Mouse (Mus musculus) c-Kit-positive CD71-positive TER-119-negative erythroid progenitor cells, embryonic 14.5 days (primary cell): ENCODE results near the gene Sec1.
A peak's percentile ranks its signal among the peaks of the same experiment; 100 is the strongest.

ENCODE experiments used
- DNase-seq: peaks from one replicate; pipeline ENCODE4 v3.0.0-alpha.2; 2013; ENCODE audit warnings: low read depth

The Sec1 gene

GRCm38 (mm10) chr7:45704730-45705442, 10.7 kb upstream of the Sec1 start, which contains the start of gene Dbp:
Dbp (plus strand) TSS chr7:45705088.
- DNase-seq: peak; percentile 96

- DNase-seq: peak; percentile 80
Measured at GRCm38 (mm10) chr7:45704046-45704559, 9.9 kb upstream of the Sec1 start.

GRCm38 (mm10) chr7:45703521-45704033, 9.4 kb upstream of the Sec1 start:
- no peak for DNase-seq

DNA sequence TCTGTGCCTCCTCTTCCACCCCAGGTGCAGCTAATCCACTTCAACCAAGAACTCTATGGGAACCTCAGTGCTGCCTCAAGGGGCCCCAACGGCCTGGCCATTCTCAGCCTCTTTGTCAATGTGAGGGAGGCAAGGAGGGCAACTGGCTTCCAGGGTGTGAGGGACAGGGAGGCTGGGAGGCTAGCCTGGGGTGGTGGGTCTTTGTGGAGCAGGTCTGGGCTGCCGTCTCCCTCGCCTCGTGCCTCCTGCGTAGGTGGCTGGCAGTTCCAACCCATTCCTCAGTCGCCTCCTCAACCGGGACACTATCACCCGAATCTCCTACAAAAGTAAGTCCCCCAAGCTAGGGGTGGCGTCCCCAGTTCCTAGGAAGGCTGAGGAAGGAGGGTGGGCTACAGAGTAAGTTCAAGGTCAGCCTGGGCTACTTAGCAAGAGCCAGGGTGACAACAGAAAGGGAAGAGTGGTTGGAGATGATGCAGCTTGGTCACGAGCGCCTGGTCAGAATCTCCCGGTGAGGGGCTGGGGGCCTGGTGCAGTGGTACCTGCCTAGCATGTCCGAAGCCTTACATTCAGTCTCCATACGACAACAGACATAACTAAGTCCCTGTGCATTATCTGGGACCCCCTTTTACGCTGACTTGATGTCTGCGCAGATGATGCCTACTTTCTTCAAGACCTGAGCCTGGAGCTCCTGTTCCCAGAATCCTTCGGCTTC, 8.8 kb upstream of the Sec1 start:
- no peak for DNase-seq

DNA sequence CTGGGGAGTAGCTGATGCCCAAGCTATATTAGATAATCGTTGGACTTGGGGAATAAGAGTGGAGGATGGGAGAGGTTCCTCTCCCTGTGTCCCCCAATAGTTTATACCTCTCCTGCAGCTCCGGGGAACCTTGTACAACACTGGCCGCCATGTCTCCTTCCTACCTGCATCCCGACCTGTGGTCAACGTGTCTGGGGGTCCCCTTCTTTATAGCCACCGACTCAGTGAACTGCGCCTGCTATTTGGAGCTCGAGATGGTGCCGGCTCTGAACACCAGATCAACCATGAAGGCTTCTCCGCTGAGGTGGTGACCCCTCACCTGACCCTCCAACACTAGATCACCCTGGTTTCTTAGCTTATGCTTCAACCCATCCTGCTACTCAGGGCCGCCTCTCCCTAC, 8.1 kb upstream of the Sec1 start:
- no peak for DNase-seq

GRCm38 (mm10) chr7:45701607-45702006, 7.4 kb upstream of the Sec1 start:
- no peak for DNase-seq

- DNase-seq: no peak
Measured at GRCm38 (mm10) chr7:45701072-45701471, 6.9 kb upstream of the Sec1 start.

DNA sequence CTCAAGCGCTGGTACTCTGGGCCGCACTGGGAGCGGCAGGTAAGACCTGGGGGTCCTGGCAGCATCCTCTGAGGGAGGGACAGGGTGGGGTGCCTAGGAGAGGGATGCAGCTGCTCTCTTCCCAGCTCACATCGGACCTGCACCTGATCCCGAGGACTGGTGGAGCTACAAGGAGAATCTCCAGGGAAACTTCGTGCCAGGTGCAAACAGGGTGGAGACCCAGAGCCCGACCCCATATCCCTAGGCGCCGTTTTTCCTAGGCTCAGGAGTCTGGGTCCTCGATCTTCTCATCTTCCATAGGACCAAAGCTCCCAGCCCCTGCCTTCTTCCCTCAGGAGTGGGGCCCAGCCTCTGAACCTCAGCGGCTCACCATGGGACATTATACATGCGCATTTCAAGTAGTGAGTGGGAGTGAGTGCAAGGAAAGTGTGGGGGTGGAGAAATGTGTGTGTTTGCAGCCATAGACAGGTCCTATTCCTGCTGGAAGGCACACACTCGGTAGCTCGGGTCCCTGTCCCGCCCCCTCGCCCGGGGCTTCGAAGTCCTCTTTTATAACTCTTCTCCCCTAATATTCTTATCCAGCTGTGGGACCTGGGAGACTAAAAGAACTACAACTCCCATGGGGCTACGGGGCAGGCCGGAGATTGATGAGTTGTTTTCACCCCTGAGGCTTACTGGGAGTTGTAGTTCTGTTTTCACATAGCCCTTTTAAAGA, 6.3 kb upstream of the Sec1 start:
- no peak for DNase-seq

GRCm38 (mm10) chr7:45699523-45700141, 5.4 kb upstream of the Sec1 start, which contains the start of gene Car11:
Car11 (plus strand) TSS chr7:45699843.
- no peak for DNase-seq

GRCm38 (mm10) chr7:45697894-45698293, 3.7 kb upstream of the Sec1 start:
- DNase-seq: no peak

DNA sequence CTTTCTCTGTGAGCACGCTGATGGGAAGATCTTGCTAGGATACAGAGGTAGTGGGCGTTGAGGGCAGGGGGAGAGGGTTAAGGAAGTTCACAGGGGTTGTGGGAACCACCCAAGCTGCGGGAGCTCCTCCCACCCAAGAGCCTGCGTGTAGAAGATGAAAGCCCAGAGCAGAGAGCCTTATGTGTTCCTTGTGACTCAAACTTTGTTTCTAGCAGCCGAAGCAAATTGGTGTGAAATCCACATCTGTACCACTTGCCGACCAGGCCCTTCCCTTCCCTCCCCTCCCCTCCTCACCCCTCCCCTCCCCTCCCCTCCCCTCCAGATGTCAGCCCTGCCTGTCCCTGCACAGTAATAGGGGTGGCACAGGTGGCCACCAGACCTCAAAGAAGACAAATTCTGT, 896 bp upstream of the Sec1 start:
- no peak for DNase-seq

DNA sequence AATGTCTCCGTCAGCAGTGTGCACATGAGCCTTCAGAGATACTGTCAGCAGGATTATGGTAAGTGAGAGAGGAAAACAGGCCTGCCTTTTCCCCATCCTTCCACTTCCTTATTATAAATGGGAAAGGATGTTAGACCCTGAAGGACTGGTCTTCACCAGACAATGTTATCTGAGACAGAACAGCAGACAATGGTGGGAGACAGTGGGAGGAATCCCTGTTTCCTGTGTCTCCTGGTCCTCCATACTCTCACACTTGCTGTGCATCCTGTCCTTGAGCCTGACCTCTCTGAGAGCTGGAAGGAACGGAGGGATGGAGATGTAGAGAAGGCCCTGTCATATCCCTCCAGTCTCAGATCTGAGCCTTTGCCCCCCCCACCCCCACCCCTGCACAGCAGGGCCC, 1.8 kb downstream of the Sec1 start:
- no peak for DNase-seq

GRCm38 (mm10) chr7:45689800-45690199, 4.4 kb downstream of the Sec1 start:
- no peak for DNase-seq

DNA sequence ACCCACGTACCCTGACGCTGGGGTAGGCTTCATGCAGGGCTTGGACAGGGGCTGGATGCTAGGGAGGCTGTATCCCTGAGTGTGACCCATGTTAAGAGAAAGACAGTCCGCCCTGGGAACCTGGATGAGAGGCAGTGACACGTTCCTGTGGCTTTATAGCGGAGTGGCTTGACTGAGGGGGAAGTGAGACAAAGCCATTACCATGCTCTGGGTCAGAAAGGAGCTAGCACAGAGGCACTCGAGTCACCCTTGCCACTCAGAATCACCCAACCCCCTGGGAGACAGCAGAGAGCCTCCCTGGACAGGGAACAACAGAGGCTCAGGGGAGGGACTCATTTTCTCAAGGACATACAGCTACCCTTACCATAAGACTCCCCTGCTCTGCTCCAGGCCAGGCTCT, 5.1 kb downstream of the Sec1 start:
- DNase-seq: no peak

DNA sequence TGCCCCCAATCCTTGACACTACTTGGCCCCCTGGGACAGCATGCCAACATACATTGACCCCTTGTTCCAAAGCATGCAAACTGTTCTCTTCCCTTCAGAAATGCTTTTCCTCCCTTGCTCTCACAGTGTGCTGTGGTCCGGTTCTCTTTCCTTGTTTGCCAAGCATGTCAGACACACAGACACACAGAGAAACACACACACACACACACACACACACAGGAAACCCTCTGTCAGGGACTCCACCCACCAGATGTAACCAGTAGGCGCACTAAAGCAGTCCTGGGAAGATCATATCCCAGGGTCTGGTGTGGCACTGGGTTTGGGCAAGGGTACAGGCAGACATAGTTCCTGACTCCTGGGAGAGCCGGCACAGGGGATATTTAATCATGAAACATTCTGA, 7.4 kb downstream of the Sec1 start:
- no peak for DNase-seq

- no peak for DNase-seq
Measured at GRCm38 (mm10) chr7:45685811-45686210, 8.4 kb downstream of the Sec1 start.

DNA sequence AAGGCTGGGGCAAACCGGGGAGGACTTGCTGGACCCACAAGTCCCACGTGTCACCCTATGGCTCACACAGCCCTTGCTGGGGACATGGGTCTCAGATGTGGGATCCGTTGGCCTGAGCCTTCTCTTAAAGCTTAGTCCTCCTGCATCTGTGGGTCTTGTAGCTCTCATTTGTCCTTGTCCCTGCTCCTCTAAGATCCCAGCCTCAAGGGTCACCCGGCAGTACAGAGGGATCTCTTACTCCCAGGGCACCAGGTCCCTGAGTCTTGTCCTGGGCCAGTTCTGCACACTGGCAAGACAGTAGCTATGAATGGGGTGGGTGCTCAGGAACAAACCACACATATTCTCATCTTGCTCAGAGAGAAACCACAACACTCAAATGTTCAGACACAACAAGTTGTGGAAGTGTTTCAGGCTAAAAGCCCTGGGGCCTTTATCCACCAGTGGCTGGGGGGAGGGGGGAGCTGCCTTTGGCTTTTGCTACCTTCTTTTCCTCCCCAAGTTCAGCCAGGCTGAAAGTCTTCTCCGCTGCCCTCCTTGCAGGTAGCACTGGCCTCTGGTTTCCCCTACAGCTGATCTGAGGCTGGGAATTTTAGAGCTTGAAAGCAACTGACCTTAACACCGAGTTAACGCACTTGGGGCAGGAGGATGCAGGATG, 10.7 kb downstream of the Sec1 start, which contains the start of gene Ntn5:
Ntn5 (plus strand) TSS at position 627 of the 655 bp plus-strand sequence.
- DNase-seq: no peak

DNA sequence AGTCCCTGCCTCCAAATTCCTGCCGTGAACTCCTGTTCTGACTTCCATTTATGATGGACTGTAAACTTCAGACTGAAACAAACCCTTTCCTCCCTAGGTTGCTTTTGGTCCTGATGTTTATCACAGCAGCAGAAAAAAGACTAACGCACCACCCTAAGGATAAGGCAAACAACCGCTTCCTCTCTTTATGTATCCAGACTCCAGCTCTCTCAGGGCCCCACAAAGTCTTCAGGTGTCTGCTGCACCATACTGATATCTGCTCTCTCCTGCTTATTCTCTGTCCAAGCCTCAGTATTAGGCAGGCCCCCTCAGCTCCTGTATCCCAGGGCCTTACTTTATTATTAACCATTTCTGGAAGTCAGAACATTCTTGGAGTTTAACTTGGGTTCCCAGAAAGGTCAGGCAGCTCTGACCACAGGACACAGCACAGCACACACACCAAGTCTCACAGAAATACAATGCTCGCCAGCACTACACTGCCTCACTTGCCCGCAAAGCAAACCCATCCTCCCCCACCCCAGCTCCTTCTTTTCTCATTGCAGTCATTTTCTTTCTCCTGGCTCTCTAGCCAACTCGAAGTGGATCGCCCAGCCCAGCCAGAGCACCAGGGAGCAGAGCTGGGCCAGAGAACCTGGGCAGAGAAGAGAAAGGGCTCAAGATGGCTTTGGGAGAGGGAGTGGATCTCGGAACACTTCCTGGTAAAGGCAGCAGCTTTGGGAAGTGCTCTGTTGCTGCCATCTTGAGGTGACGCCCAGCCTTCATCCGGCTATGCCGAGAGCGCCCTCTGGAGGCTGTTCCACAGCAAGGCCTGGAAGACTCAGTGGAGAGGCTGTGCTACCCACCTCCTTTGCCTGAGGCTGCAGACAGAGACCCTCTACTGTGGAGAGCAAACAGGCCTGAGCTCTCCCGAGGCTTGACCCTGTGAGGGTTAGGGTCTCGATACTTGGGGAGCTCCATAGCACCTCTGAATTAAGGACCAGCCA, 11.8 kb downstream of the Sec1 start:
- peak; percentile 78 for DNase-seq

DNA sequence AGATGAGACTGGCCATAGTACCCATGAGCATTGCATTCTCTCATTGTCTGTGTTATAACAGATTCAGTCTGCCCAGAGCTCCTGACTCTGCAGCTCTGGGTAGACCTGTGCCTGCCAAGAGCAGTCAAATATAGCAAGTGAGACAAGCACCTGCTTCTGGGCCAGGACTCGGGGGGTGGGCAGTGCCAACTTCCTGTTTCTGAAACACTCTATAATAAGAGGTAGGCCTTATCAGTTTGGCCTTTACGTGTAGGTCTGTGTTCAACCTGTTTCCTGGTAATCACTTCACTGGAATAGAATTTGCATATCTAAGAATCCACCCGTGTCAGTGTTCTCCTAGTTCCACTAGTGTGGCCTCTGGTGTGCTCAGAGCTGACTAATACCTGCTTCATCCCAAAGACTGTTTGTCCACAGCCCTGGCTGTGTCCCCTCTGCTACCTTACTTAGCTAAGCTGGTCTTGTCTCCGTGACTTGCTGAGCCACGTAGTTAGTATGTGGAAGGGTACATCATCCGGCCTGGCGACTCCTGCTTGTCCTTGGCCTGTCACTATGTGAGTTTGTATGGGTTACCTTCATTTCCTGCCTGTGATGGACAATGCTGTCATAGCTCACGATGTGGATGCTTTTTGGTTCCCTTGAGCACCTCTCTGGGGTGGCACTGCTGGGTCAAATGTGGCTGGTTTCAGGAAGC, 13.0 kb downstream of the Sec1 start:
- DNase-seq: no peak
